Mouse (Mus musculus) kidney, postnatal 0 days (tissue): Measurements from ENCODE around the gene Lrrc71. TPM values are rescaled to one million over a fixed set of nuclear protein-coding genes. Genes with fewer than 3 reads are reported as not detected.

Experiments used
- ATAC-seq: fragments of 200-750 bp; cut with Nextera tagmentation; replicated peaks from 2 replicates; pipeline ENCODE4 v1.8.0; 2017; ENCODE audit warnings: low read depth, moderate number of reproducible peaks, moderate TSS enrichment, moderate library complexity; ENCODE audit not compliant: low FRiP score
- DNase-seq: peaks from one replicate; pipeline ENCODE4 v3.0.0-alpha.2; 2016; ENCODE audit warnings: low spot score
- H3K27ac ChIP-seq: fragments of 300-500 bp; sonication (generic); 2 replicates; pipeline ENCODE4 v1.5.1; 2014; ENCODE audit warnings: mild to moderate bottlenecking
- H3K27me3 ChIP-seq: fragments of 300-500 bp; sonication (generic); 2 replicates; pipeline ENCODE4 v1.6.1; 2014; ENCODE audit warnings: low read length, mixed read lengths; ENCODE audit not compliant: insufficient read depth
- H3K36me3 ChIP-seq: fragments of 300-500 bp; sonication (generic); 2 replicates; pipeline ENCODE4 v1.6.1; 2014; ENCODE audit warnings: low read length, mixed read lengths; ENCODE audit not compliant: insufficient read depth
- H3K4me1 ChIP-seq: fragments of 300-500 bp; sonication (generic); replicated peaks from 2 replicates; pipeline ENCODE4 v1.6.1; 2014; ENCODE audit warnings: antibody characterized with exemption, low read length, mixed read lengths; ENCODE audit not compliant: insufficient read depth
- H3K4me2 ChIP-seq: fragments of 300-500 bp; sonication (generic); 2 replicates; pipeline ENCODE4 v1.6.1; 2014; ENCODE audit warnings: mild to moderate bottlenecking, low read length, moderate library complexity, mixed read lengths
- H3K4me3 ChIP-seq: fragments of 300-500 bp; sonication (generic); replicated peaks from 2 replicates; pipeline ENCODE4 v1.5.1; 2014; ENCODE audit warnings: low read depth, low read length
- H3K9ac ChIP-seq: fragments of 300-500 bp; sonication (generic); 2 replicates; pipeline ENCODE4 v1.6.1; 2014; ENCODE audit warnings: low read depth, low read length
- H3K9me3 ChIP-seq: fragments of 300-500 bp; sonication (generic); replicated peaks from 2 replicates; pipeline ENCODE4 v1.6.1; 2016; ENCODE audit warnings: low read length, inconsistent platforms, mixed read lengths
- CTCF ChIP-seq: IDR thresholded peaks from 2 replicates; pipeline ENCODE4 v1.5.1; 2016; ENCODE audit warnings: antibody characterized with exemption, low read depth, mild to moderate bottlenecking, moderate library complexity
- WGBS: fragments of 180-500 bp; shearing (Covaris S2); extraction: QIAGEN DNeasy Blood & Tissue Kit; methylation state at CpG from one replicate; pipeline ENCODE4 v1.1.7; 2014; 5-methylcytosine and 5-hydroxymethylcytosine counted together
- polyA plus RNA-seq: library from polyadenylated mRNA; unstranded; fragments of >200 nt; fragmentation: Nextera tagmentation; extraction: Ambion mirVana; gene quantifications from 2 replicates; pipeline ENCODE4 v1.2.1, GENCODE M21; 2015

Lrrc71 gene
- polyA plus RNA-seq, 1 experiment from 2014 or later = 0.37 TPM

DNA sequence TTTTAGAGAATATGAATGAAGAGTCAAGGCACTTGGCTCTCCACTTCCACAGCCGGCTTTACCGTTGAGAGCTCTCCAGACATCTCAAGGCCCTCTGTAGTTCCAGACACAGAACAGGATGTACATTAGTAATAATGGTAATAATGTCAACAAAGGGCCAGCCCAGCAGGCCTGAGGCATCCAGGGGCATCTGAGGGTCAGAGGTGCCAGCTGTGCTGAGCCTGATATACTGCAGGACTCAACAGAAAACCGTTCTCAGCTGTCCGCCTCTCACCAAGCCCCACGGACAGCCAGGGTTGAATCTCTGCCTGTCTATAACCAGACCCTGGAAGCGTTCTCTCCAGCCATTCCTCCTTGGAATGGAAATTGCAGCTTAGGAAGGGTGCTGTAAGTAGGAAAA, 23.9 kb downstream of the Lrrc71 start:
- Histone ChIP-seq H3K9me3 (no peaks in the 10 kb centered on the region), H3K36me3 (peaks cover 80% of the 10 kb centered on the region), H3K4me1 (no peaks in the 10 kb centered on the region), H3K4me3 (no peak overlapping the region), H3K9ac (no peak overlapping the region), H3K27me3 (no peaks in the 10 kb centered on the region), H3K4me2 (no peak overlapping the region), H3K27ac (no peak overlapping the region)
- DNase-seq = no peak
- 63% methylated on average over 6 of the region's 6 CpGs for WGBS
- no peak for TF ChIP-seq CTCF
- ATAC-seq = no peak

- no peak overlapping the region for H3K4me2 ChIP-seq
- DNase-seq = no peak
- no peak overlapping the region for H3K4me3 ChIP-seq
- TF ChIP-seq CTCF = no peak
- H3K9me3 ChIP-seq = no peaks in the 10 kb centered on the region
- no peaks in the 10 kb centered on the region for H3K4me1 ChIP-seq
- WGBS = 77% methylated on average over 2 of the region's 2 CpGs
- H3K27ac ChIP-seq = no peak overlapping the region
- peaks cover 75% of the 10 kb centered on the region for H3K36me3 ChIP-seq
- H3K9ac ChIP-seq = no peak overlapping the region
- no peak for ATAC-seq
- no peaks in the 10 kb centered on the region for H3K27me3 ChIP-seq
Observed at GRCm38 (mm10) chr3:87718525-87718924, 29.9 kb downstream of the Lrrc71 start.

Other genes with a start within 250 kb of the Lrrc71 start
- 10.2 and 10.9 TPM in 2 replicates for gene Etv3, start 223.2 kb downstream of the Lrrc71 start, polyA plus RNA-seq
- 10.7 and 11.0 TPM in 2 replicates for gene Arhgef11, start 131.1 kb downstream of the Lrrc71 start, polyA plus RNA-seq
- gene Ntrk1, start 46.5 kb upstream of the Lrrc71 start, polyA plus RNA-seq = 2.1 and 2.3 TPM in 2 replicates
- gene Insrr, start 48.3 kb upstream of the Lrrc71 start, polyA plus RNA-seq = 1.9 and 2.3 TPM in 2 replicates
- gene Pear1, start 75.7 kb upstream of the Lrrc71 start, polyA plus RNA-seq = 31.6 and 35.4 TPM in 2 replicates
- 0.11 TPM in 1 of 2 replicates, not detected in the other for gene Sh2d2a, start 98.1 kb upstream of the Lrrc71 start, polyA plus RNA-seq
- gene Prcc, start 137.0 kb upstream of the Lrrc71 start, polyA plus RNA-seq = 14.8 and 15.1 TPM in 2 replicates
- gene Hdgf, start 157.7 kb upstream of the Lrrc71 start, polyA plus RNA-seq = 193 and 200 TPM in 2 replicates
- gene Mrpl24, start 170.9 kb upstream of the Lrrc71 start, polyA plus RNA-seq = 87.2 and 88.1 TPM in 2 replicates
- 40.4 and 42.1 TPM in 2 replicates for gene Isg20l2, start 181.7 kb upstream of the Lrrc71 start, polyA plus RNA-seq
- 12.1 and 12.3 TPM in 2 replicates for gene Rrnad1, start 182.1 kb upstream of the Lrrc71 start, polyA plus RNA-seq
- 20.1 and 20.9 TPM in 2 replicates for gene Crabp2, start 200.0 kb upstream of the Lrrc71 start, polyA plus RNA-seq
- 24.6 and 28.9 TPM in 2 replicates for gene Nes, start 222.5 kb upstream of the Lrrc71 start, polyA plus RNA-seq